Mouse (Mus musculus): Measurements from ENCODE around the gene Rsph10b. TPM values are rescaled to one million over a fixed set of nuclear protein-coding genes. Genes with fewer than 3 reads are reported as not detected.
A peak's percentile ranks its signal among the peaks of the same experiment; 100 is the strongest.

Rsph10b gene
- polyA plus RNA-seq, 1 experiment from 2014 or later: 0.73 TPM

- DNase-seq (ENCODE audit: low spot score): no peak
- no peak for ATAC-seq (replicated peaks; ENCODE audit: low FRiP score)
- Histone ChIP-seq H3K4me3 (ENCODE audit: low read depth, low read length) (no peak overlapping the region), H3K4me1 (replicated peaks; ENCODE audit: control insufficient read depth, insufficient read depth, low read length) (peaks cover 6% of the 10 kb centered on the region; the same call in 1 of the 2 replicates), H3K27me3 (ENCODE audit: control insufficient read depth, insufficient read depth, low read length) (no peaks in the 10 kb centered on the region), H3K4me2 (ENCODE audit: low read depth, low read length, severe bottlenecking) (no peak overlapping the region), H3K27ac (ENCODE audit: low read depth, low read length) (no peak overlapping the region), H3K9ac (ENCODE audit: low read length) (no peak overlapping the region), H3K9me3 (ENCODE audit: control insufficient read depth, low read length) (no peaks in the 10 kb centered on the region), H3K36me3 (ENCODE audit: control insufficient read depth, insufficient read depth, low read length) (peaks cover 7% of the 10 kb centered on the region; the same call in 1 of the 2 replicates)
- WGBS: 87% methylated on average over 8 of the region's 8 CpGs
Measured at GRCm38 (mm10) chr5:143906429-143906828, 26.4 kb upstream of the Rsph10b start.

- no peaks in the 10 kb centered on the region for H3K9me3 ChIP-seq (ENCODE audit: control insufficient read depth, low read length)
- no peaks in the 10 kb centered on the region; the same call in 1 of the 2 replicates for H3K36me3 ChIP-seq (ENCODE audit: control insufficient read depth, insufficient read depth, low read length)
- peak overlapping the region; percentile 62 for H3K4me3 ChIP-seq (ENCODE audit: low read depth, low read length)
- H3K9ac ChIP-seq (ENCODE audit: low read length): peak overlapping the region; percentile 71
- H3K4me1 ChIP-seq (replicated peaks; ENCODE audit: control insufficient read depth, insufficient read depth, low read length): peaks cover 6% of the 10 kb centered on the region; the same call in 1 of the 2 replicates
- DNase-seq (ENCODE audit: low spot score) (no peak), ATAC-seq (replicated peaks; ENCODE audit: low FRiP score) (no peak)
- H3K4me2 ChIP-seq (ENCODE audit: low read depth, low read length, severe bottlenecking): peak overlapping the region; percentile 80
- H3K27ac ChIP-seq (ENCODE audit: low read depth, low read length): peak overlapping the region; percentile 70
- no peaks in the 10 kb centered on the region for H3K27me3 ChIP-seq (ENCODE audit: control insufficient read depth, insufficient read depth, low read length)
- 4% methylated on average over 9 of the region's 9 CpGs for WGBS
Measured at GRCm38 (mm10) chr5:143908926-143909325, 23.9 kb upstream of the Rsph10b start.

GRCm38 (mm10) chr5:143909417-143910400 is 23.1 kb upstream of the Rsph10b start, which contains the start of the genes Aimp2 and Pms2:
Gene Aimp2, minus strand, starts transcription at chr5:143909847.
Gene Pms2, plus strand, starts transcription at chr5:143909964.
- under 1% methylated on average over 70 of the region's 70 CpGs for WGBS
- Histone ChIP-seq H3K4me3 (ENCODE audit: low read depth, low read length) (peak within 1 kb of the TSS; percentile 62), H3K9me3 (ENCODE audit: control insufficient read depth, low read length) (no peaks in the 10 kb centered on the region), H3K4me2 (ENCODE audit: low read depth, low read length, severe bottlenecking) (peak within 1 kb of the TSS; percentile 80), H3K9ac (ENCODE audit: low read length) (peak within 1 kb of the TSS; percentile 71), H3K27ac (ENCODE audit: low read depth, low read length) (peak within 1 kb of the TSS; percentile 70), H3K36me3 (ENCODE audit: control insufficient read depth, insufficient read depth, low read length) (no peaks in the 10 kb centered on the region; the same call in 1 of the 2 replicates), H3K27me3 (ENCODE audit: control insufficient read depth, insufficient read depth, low read length) (no peaks in the 10 kb centered on the region), H3K4me1 (replicated peaks; ENCODE audit: control insufficient read depth, insufficient read depth, low read length) (peaks cover 6% of the 10 kb centered on the region; the same call in 1 of the 2 replicates)
- DNase-seq (ENCODE audit: low spot score): peak; percentile 95
- peak; percentile 100 for ATAC-seq (replicated peaks; ENCODE audit: low FRiP score)

DNA sequence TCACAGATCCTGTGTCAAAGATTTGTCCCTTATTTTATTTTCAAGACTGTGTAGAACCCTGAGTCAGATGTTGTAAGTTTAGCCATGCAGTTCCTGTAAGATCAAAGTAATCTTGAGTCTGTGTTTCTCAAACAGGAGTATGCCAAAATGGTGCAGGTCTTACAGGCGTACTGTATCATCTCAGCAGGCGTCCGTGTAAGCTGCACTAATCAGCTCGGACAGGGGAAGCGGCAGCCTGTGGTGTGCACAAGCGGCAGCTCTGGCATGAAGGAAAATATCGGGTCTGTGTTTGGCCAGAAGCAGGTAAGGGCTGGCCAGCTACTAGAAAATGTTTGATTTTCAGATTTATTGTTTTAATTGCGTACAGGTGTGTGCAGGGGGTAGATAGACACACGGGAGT is 16.6 kb upstream of the Rsph10b start:
- Histone ChIP-seq H3K36me3 (ENCODE audit: control insufficient read depth, insufficient read depth, low read length) (no peaks in the 10 kb centered on the region; the same call in 1 of the 2 replicates), H3K27me3 (ENCODE audit: control insufficient read depth, insufficient read depth, low read length) (no peaks in the 10 kb centered on the region), H3K9me3 (ENCODE audit: control insufficient read depth, low read length) (no peaks in the 10 kb centered on the region), H3K9ac (ENCODE audit: low read length) (no peak overlapping the region), H3K4me3 (ENCODE audit: low read depth, low read length) (no peak overlapping the region), H3K4me2 (ENCODE audit: low read depth, low read length, severe bottlenecking) (no peak overlapping the region), H3K27ac (ENCODE audit: low read depth, low read length) (no peak overlapping the region), H3K4me1 (replicated peaks; ENCODE audit: control insufficient read depth, insufficient read depth, low read length) (no peaks in the 10 kb centered on the region)
- ATAC-seq (replicated peaks; ENCODE audit: low FRiP score) (no peak), DNase-seq (ENCODE audit: low spot score) (no peak)
- 94% methylated on average over 9 of the region's 9 CpGs for WGBS

DNA sequence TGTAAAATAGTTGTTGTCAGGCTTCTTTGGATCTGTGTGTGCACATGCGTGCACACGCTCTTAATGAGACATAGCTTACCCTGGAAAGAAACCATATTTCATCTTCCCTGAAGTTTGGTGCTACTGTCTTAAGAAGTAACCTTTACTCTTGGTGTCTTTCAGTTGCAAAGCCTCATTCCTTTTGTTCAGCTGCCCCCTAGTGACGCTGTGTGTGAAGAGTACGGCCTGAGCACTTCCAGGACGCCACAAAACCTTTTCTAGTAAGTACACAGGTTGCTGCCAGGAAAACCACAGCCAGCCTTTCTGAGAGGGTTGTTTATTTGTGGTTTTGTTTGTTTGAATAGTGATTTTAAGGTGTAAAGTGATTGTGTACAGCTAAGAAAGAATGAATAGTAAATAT is 15.4 kb upstream of the Rsph10b start:
- ATAC-seq (replicated peaks; ENCODE audit: low FRiP score): no peak
- no peaks in the 10 kb centered on the region for H3K27me3 ChIP-seq (ENCODE audit: control insufficient read depth, insufficient read depth, low read length)
- no peak overlapping the region for H3K4me3 ChIP-seq (ENCODE audit: low read depth, low read length)
- no peak overlapping the region for H3K27ac ChIP-seq (ENCODE audit: low read depth, low read length)
- peaks cover under 1% of the 10 kb centered on the region; the same call in 1 of the 2 replicates for H3K36me3 ChIP-seq (ENCODE audit: control insufficient read depth, insufficient read depth, low read length)
- no peak overlapping the region for H3K4me2 ChIP-seq (ENCODE audit: low read depth, low read length, severe bottlenecking)
- H3K4me1 ChIP-seq (replicated peaks; ENCODE audit: control insufficient read depth, insufficient read depth, low read length): no peaks in the 10 kb centered on the region
- H3K9ac ChIP-seq (ENCODE audit: low read length): no peak overlapping the region
- no peak for DNase-seq (ENCODE audit: low spot score)
- no peaks in the 10 kb centered on the region for H3K9me3 ChIP-seq (ENCODE audit: control insufficient read depth, low read length)
- 57% methylated on average over 5 of the region's 5 CpGs for WGBS

- ATAC-seq (replicated peaks; ENCODE audit: low FRiP score): no peak
- DNase-seq (ENCODE audit: low spot score): no peak
- Histone ChIP-seq H3K4me1 (replicated peaks; ENCODE audit: control insufficient read depth, insufficient read depth, low read length) (no peaks in the 10 kb centered on the region), H3K36me3 (ENCODE audit: control insufficient read depth, insufficient read depth, low read length) (peaks cover 5% of the 10 kb centered on the region; the same call in 1 of the 2 replicates), H3K4me2 (ENCODE audit: low read depth, low read length, severe bottlenecking) (no peak overlapping the region), H3K4me3 (ENCODE audit: low read depth, low read length) (no peak overlapping the region), H3K9me3 (ENCODE audit: control insufficient read depth, low read length) (no peaks in the 10 kb centered on the region), H3K27ac (ENCODE audit: low read depth, low read length) (no peak overlapping the region), H3K27me3 (ENCODE audit: control insufficient read depth, insufficient read depth, low read length) (no peaks in the 10 kb centered on the region), H3K9ac (ENCODE audit: low read length) (no peak overlapping the region)
- WGBS: 97% methylated on average over 3 of the region's 3 CpGs
Measured at GRCm38 (mm10) chr5:143918120-143918519, 14.7 kb upstream of the Rsph10b start.

DNA sequence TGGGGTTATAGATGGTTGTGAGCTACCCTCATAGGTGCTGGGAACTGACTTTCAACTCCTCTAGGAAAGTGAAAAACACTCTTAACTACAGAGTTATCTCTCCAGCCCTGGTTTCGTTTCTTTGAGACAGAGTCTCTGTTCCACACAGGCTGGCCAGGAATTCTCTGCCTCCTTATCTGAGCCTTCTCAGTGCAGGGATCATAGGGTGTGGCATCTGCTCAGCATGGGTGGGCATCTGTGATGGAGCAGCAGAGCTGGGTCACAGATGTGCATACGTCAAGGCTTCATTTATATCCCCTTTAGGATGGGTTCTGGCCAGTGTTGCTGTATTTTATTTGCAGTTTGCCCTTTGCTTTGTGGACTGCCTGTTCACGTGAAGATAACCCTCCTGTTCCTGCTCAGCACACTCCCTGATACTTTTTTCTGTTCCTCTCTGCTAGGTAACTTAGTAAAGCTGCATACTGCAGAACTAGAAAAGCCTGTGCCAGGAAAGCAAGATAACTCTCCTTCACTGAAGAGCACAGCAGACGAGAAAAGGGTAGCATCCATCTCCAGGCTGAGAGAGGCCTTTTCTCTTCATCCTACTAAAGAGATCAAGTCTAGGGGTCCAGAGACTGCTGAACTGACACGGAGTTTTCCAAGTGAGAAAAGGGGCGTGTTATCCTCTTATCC is 7.9 kb upstream of the Rsph10b start:
- Histone ChIP-seq H3K4me1 (replicated peaks; ENCODE audit: control insufficient read depth, insufficient read depth, low read length) (no peaks in the 10 kb centered on the region), H3K27me3 (ENCODE audit: control insufficient read depth, insufficient read depth, low read length) (no peaks in the 10 kb centered on the region), H3K9ac (ENCODE audit: low read length) (no peak overlapping the region), H3K36me3 (ENCODE audit: control insufficient read depth, insufficient read depth, low read length) (peaks cover 11% of the 10 kb centered on the region), H3K9me3 (ENCODE audit: control insufficient read depth, low read length) (no peaks in the 10 kb centered on the region), H3K4me2 (ENCODE audit: low read depth, low read length, severe bottlenecking) (no peak overlapping the region), H3K27ac (ENCODE audit: low read depth, low read length) (no peak overlapping the region), H3K4me3 (ENCODE audit: low read depth, low read length) (no peak overlapping the region)
- ATAC-seq (replicated peaks; ENCODE audit: low FRiP score) (no peak), DNase-seq (ENCODE audit: low spot score) (no peak)
- WGBS: 93% methylated on average over 6 of the region's 6 CpGs

DNA sequence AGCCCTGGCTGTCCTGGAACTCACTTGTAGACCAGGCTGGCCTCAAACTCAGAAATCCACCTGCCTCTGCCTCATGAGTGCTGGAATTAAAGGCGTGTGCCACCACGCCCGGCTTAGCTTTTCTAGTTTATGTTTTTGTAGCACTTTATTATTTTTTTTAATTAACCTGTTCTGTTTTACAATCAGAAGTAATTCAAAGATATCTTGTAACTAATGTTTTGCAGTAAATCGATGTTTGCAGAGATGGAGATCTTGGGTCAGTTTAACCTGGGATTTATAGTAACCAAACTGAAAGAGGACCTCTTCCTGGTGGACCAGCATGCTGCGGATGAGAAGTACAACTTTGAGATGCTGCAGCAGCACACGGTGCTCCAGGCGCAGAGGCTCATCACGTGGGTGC is 5.0 kb upstream of the Rsph10b start, which contains the start of gene Gm42421:
Gene Gm42421 (plus strand): TSS at position 301 of the 400 bp plus-strand sequence.
- H3K4me3 ChIP-seq (ENCODE audit: low read depth, low read length): no peak within 1 kb of the TSS
- H3K36me3 ChIP-seq (ENCODE audit: control insufficient read depth, insufficient read depth, low read length): peaks cover 11% of the 10 kb centered on the region
- ATAC-seq (replicated peaks; ENCODE audit: low FRiP score) (no peak), DNase-seq (ENCODE audit: low spot score) (no peak)
- H3K4me1 ChIP-seq (replicated peaks; ENCODE audit: control insufficient read depth, insufficient read depth, low read length): no peaks in the 10 kb centered on the region
- 94% methylated on average over 8 of the region's 8 CpGs for WGBS
- no peaks in the 10 kb centered on the region for H3K9me3 ChIP-seq (ENCODE audit: control insufficient read depth, low read length)
- no peak within 1 kb of the TSS for H3K4me2 ChIP-seq (ENCODE audit: low read depth, low read length, severe bottlenecking)
- no peaks in the 10 kb centered on the region for H3K27me3 ChIP-seq (ENCODE audit: control insufficient read depth, insufficient read depth, low read length)
- no peak within 1 kb of the TSS for H3K9ac ChIP-seq (ENCODE audit: low read length)
- no peak within 1 kb of the TSS for H3K27ac ChIP-seq (ENCODE audit: low read depth, low read length)
